Mouse (Mus musculus): ENCODE measurements at regions not wholly inside any gene's neighbourhood (a gene's known extent, or its start where the extent isn't known, plus 50 kb on each side); places are given as distances from the start of the nearest gene placed in this dataset.

DNA sequence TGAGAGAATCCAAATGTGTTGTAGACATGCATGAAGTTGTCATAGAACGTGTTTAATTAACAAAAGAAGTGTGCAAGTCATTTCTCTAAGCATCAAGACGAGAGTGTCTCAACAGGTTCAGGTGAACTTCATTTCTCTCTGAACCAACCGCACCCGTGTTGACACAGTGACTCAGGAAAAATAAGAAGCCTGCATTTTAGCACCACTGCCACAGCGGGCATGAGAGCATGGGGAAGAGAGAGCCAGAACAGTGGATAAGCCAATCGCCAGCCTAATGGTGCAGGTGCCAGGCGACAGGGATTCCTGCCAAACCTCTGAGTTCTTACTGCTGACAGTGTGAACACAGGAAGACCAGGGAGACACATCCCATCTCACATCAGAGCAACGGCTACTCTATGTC lies 100.1 kb downstream of the Tbx4 start:
- H3K36me3 ChIP-seq (ENCODE audit: control insufficient read depth, insufficient read depth, low read length), result no peaks in the 10 kb centered on the region
- H3K27ac ChIP-seq (ENCODE audit: insufficient read depth, low read depth, low read length), result no peak overlapping the region
- no peaks in the 10 kb centered on the region for H3K27me3 ChIP-seq (ENCODE audit: control insufficient read depth, insufficient read depth, low read length)
- H3K4me1 ChIP-seq (ENCODE audit: control insufficient read depth, insufficient read depth, insufficient read length, low read length), result peaks cover 2% of the 10 kb centered on the region; the same call in 1 of the 2 replicates
- 29% methylated on average over 8 of the region's 8 CpGs for WGBS
- TF ChIP-seq POLR2A (IDR thresholded peaks at IDR 0.05; ENCODE audit: low read depth, low read length) (no peak), CTCF (IDR thresholded peaks at IDR 0.05; ENCODE audit: extremely low read depth, insufficient read length, insufficient replicate concordance, low read depth, low read length) (no peak)
- no peak overlapping the region for H3K4me3 ChIP-seq (ENCODE audit: low read depth, low read length)

DNA sequence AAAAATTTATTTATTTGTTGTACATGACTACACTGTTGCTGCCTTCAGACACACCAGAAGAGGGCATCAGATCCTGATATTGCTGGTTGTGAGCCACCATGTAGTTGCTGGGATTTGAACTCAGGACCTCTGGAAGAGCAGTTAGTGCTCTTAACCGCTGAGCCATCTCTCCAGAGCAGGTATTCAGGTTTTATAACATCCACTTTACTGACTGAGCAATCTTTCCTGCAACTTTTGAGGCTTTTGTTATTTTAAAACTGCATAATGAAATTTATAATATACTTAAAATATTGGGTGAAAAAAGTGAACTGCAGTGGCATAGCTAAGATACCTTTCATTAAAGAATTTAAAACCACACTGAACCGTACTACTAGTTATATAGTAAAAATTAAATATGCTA lies 101.0 kb downstream of the Tbx4 start:
- 95% methylated on average over 2 of the region's 2 CpGs for WGBS
- TF ChIP-seq CTCF (IDR thresholded peaks at IDR 0.05; ENCODE audit: extremely low read depth, insufficient read length, insufficient replicate concordance, low read depth, low read length) (no peak), POLR2A (IDR thresholded peaks at IDR 0.05; ENCODE audit: low read depth, low read length) (no peak)
- Histone ChIP-seq H3K4me3 (ENCODE audit: low read depth, low read length) (no peak overlapping the region), H3K27me3 (ENCODE audit: control insufficient read depth, insufficient read depth, low read length) (no peaks in the 10 kb centered on the region), H3K4me1 (ENCODE audit: control insufficient read depth, insufficient read depth, insufficient read length, low read length) (peaks cover 2% of the 10 kb centered on the region; the same call in 1 of the 2 replicates), H3K36me3 (ENCODE audit: control insufficient read depth, insufficient read depth, low read length) (no peaks in the 10 kb centered on the region), H3K27ac (ENCODE audit: insufficient read depth, low read depth, low read length) (no peak overlapping the region)

DNA sequence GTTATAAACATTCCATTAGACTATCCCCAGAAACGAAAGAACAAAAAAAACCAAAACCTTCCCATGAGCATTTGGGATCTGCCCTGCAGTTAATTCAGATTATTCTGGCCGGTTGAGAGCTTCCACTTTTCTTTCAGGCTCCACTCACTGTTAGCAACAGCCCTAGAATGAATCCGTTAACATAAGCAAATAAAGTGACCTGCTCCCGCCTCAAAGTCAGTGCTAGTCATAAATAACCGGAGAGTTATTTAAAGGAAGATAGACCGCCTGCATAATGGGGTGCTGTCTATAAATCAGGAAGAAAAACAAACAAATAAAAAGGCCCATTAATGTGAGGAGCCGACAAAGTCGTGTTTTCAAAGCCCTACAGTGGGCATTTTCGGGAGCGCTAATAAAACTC lies 103.3 kb downstream of the Tbx4 start:
- H3K36me3 ChIP-seq (ENCODE audit: control insufficient read depth, insufficient read depth, low read length), result no peaks in the 10 kb centered on the region
- no peak overlapping the region for H3K27ac ChIP-seq (ENCODE audit: insufficient read depth, low read depth, low read length)
- H3K4me1 ChIP-seq (ENCODE audit: control insufficient read depth, insufficient read depth, insufficient read length, low read length), result peaks cover 2% of the 10 kb centered on the region; the same call in 1 of the 2 replicates
- no peaks in the 10 kb centered on the region for H3K27me3 ChIP-seq (ENCODE audit: control insufficient read depth, insufficient read depth, low read length)
- H3K4me3 ChIP-seq (ENCODE audit: low read depth, low read length), result peak overlapping the region; percentile 50
- WGBS, result 1% methylated on average over 10 of the region's 10 CpGs
- no peak for TF ChIP-seq CTCF (IDR thresholded peaks at IDR 0.05; ENCODE audit: extremely low read depth, insufficient read length, insufficient replicate concordance, low read depth, low read length)
- no peak for TF ChIP-seq POLR2A (IDR thresholded peaks at IDR 0.05; ENCODE audit: low read depth, low read length)

DNA sequence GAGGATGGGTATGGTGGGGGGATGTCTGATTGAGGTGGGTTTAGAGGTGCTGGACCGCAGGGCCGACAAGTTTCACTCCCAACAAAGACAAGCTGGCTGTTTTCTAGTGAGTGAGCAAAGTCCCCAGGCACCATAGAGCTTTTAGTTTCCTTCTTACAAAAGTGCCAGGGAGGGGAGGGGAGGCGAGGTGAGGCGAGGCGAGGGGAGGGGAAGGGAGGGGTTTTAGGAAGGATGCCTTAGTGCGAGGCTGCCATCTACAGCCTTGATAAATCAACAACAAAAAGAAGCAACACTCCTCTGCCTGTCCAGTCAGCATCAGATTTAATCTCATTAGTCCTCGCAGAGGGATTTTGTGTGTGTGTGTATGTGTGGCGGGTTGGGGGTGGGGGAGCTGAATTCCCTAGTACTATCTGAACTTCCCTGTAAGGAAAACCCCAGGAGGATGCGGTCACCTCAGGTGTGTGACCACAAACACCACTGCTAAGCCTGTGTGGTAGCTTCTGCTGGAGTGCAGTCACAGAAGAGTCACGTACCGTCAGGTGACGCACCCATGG lies 103.8 kb downstream of the Tbx4 start:
- Histone ChIP-seq H3K27ac (ENCODE audit: insufficient read depth, low read depth, low read length) (no peak overlapping the region), H3K27me3 (ENCODE audit: control insufficient read depth, insufficient read depth, low read length) (no peaks in the 10 kb centered on the region), H3K4me1 (ENCODE audit: control insufficient read depth, insufficient read depth, insufficient read length, low read length) (peaks cover 2% of the 10 kb centered on the region; the same call in 1 of the 2 replicates), H3K4me3 (ENCODE audit: low read depth, low read length) (peak overlapping the region; percentile 50), H3K36me3 (ENCODE audit: control insufficient read depth, insufficient read depth, low read length) (no peaks in the 10 kb centered on the region)
- TF ChIP-seq CTCF (IDR thresholded peaks at IDR 0.05; ENCODE audit: extremely low read depth, insufficient read length, insufficient replicate concordance, low read depth, low read length) (no peak), POLR2A (IDR thresholded peaks at IDR 0.05; ENCODE audit: low read depth, low read length) (no peak)
- 19% methylated on average over 12 of the region's 12 CpGs for WGBS

DNA sequence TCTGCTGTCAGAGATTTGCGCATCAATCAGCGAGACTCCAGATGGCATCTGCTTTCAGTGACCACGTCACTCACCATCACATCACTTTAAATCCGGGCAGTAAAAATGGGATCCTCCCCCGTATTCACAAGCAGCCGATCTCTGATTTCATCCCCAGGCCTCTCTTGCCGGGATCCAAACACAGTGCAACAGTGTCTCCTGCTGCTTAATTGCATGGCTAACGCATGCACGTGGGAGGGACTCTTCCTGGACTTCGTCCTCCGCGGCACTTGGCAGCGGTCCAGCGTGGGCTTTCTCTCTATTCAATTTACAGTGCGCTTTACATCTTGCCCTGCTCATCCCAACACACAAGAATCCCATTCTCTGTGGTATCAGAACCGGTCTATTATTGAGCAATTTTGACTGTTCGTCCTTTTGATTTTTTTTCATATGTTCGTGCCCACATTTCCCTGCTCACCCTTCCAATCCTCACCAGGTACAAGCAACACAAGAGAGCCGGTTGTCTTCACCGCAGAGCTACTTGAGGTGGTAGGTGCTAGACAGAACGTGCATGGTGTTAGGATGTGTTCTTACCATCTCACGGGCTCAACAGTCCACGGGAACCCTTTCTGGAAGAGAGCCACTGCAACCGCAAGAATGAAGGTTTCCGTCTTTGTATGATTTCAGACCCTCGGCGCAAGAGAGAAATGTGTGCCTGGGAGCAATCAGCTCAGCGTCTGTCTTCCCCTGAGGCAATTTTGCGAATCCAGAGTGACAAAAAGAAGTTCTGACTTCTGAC lies 109.3 kb downstream of the Tbx4 start:
- peak; percentile 29; the same call in 1 of the 2 replicates for TF ChIP-seq CTCF (IDR thresholded peaks at IDR 0.05; ENCODE audit: extremely low read depth, insufficient read length, insufficient replicate concordance, low read depth, low read length)
- no peak for TF ChIP-seq POLR2A (IDR thresholded peaks at IDR 0.05; ENCODE audit: low read depth, low read length)
- Histone ChIP-seq H3K27ac (ENCODE audit: insufficient read depth, low read depth, low read length) (no peak overlapping the region), H3K4me1 (ENCODE audit: control insufficient read depth, insufficient read depth, insufficient read length, low read length) (0 out of 2 replicates have a peak, but pooled peaks cover 2% of the 10 kb centered on the region), H3K4me3 (ENCODE audit: low read depth, low read length) (no peak overlapping the region), H3K27me3 (ENCODE audit: control insufficient read depth, insufficient read depth, low read length) (no peaks in the 10 kb centered on the region), H3K36me3 (ENCODE audit: control insufficient read depth, insufficient read depth, low read length) (no peaks in the 10 kb centered on the region)
- WGBS, result 34% methylated on average over 29 of the region's 29 CpGs

DNA sequence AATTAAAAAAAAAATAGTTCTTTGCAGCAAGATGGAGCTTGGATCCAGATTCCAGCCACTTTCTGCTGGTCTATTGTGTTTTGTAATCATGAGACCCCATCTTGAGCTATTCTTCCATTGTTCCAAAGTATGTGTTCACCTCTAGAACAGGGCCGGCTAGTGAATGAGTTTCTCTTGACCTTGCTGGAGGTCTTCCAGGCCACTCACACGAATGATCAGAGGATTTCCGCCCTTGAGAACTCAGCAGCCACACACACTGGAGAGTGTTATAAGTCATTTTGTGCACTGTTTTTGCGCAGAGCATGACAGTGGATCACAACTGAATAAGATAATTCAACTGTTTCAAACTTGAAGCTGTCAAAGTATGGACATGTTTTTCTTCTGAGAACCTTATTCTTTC lies 110.5 kb downstream of the Tbx4 start:
- Histone ChIP-seq H3K4me1 (ENCODE audit: control insufficient read depth, insufficient read depth, insufficient read length, low read length) (0 out of 2 replicates have a peak, but pooled peaks cover 2% of the 10 kb centered on the region), H3K4me3 (ENCODE audit: low read depth, low read length) (no peak overlapping the region), H3K27me3 (ENCODE audit: control insufficient read depth, insufficient read depth, low read length) (no peaks in the 10 kb centered on the region), H3K36me3 (ENCODE audit: control insufficient read depth, insufficient read depth, low read length) (no peaks in the 10 kb centered on the region), H3K27ac (ENCODE audit: insufficient read depth, low read depth, low read length) (no peak overlapping the region)
- WGBS, result 85% methylated on average over 4 of the region's 4 CpGs
- TF ChIP-seq POLR2A (IDR thresholded peaks at IDR 0.05; ENCODE audit: low read depth, low read length) (no peak), CTCF (IDR thresholded peaks at IDR 0.05; ENCODE audit: extremely low read depth, insufficient read length, insufficient replicate concordance, low read depth, low read length) (no peak)

DNA sequence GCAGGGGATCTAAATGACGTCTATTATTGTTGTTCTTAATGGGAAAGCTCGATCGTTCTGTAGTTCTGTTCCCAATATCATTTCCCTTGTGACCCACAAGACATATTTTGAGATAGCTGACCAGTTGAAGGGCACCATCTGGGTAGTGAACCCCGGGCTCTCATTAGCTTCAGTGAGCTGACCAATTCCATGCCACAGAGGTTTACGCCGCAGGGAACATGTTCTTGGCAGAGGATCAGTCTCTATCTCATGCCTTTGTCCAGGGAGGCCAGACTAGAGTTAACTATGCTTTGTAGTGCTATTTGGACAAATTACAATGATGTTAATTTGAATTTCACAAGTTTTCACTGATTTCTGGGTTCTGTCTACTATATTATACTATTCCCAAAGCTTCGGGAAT lies 117.1 kb downstream of the Tbx4 start:
- H3K4me1 ChIP-seq (ENCODE audit: control insufficient read depth, insufficient read depth, insufficient read length, low read length), result no peaks in the 10 kb centered on the region
- no peak overlapping the region for H3K27ac ChIP-seq (ENCODE audit: insufficient read depth, low read depth, low read length)
- no peaks in the 10 kb centered on the region for H3K27me3 ChIP-seq (ENCODE audit: control insufficient read depth, insufficient read depth, low read length)
- H3K36me3 ChIP-seq (ENCODE audit: control insufficient read depth, insufficient read depth, low read length), result no peaks in the 10 kb centered on the region
- 78% methylated on average over 7 of the region's 7 CpGs for WGBS
- TF ChIP-seq POLR2A (IDR thresholded peaks at IDR 0.05; ENCODE audit: low read depth, low read length), result no peak
- no peak for TF ChIP-seq CTCF (IDR thresholded peaks at IDR 0.05; ENCODE audit: extremely low read depth, insufficient read length, insufficient replicate concordance, low read depth, low read length)
- no peak overlapping the region for H3K4me3 ChIP-seq (ENCODE audit: low read depth, low read length)
